Mouse (Mus musculus) MEL (cell line): ENCODE measurements around the gene Ppip5k1. TPM values are rescaled to one million over a fixed set of nuclear protein-coding genes. Genes with fewer than 3 reads are reported as not detected.

ENCODE experiments used
- DNase-seq: peaks from one replicate; pipeline ENCODE4 v3.0.0; 2011; ENCODE audit warnings: low read depth, low spot score
- H3K27ac ChIP-seq: 2 replicates; pipeline ENCODE4 v1.5.1; 2012; ENCODE audit warnings: low read depth, mild to moderate bottlenecking, control low read depth, low read length, moderate library complexity; ENCODE audit not compliant: control insufficient read depth
- H3K27me3 ChIP-seq, 2 experiments: fragments of 150-350 bp in 1 of 2; sonication (generic) in 1 of 2; 2 replicates each; pipeline ENCODE4 v1.6.1; 2012; ENCODE audit warnings: low read length in 2 of 2, mild to moderate bottlenecking in 2 of 2, improper control_type of control experiment in 1 of 2, moderate library complexity in 1 of 2; ENCODE audit not compliant: insufficient read depth in 2 of 2, control insufficient read depth in 1 of 2
- H3K36me3 ChIP-seq, 2 experiments: 2 replicates each; pipeline ENCODE4 v1.6.1; 2012 to 2014; ENCODE audit warnings: low read length in 2 of 2, improper control_type of control experiment in 1 of 2, inconsistent platforms in 1 of 2, mild to moderate bottlenecking in 1 of 2; ENCODE audit not compliant: insufficient read depth in 2 of 2, control insufficient read depth in 1 of 2
- H3K4me1 ChIP-seq, 2 experiments: fragments of 150-350 bp in 1 of 2; sonication (generic) in 1 of 2; 2 replicates each; pipeline ENCODE4 v1.6.1; 2012; ENCODE audit warnings: low read length in 2 of 2, improper control_type of control experiment in 1 of 2, mild to moderate bottlenecking in 1 of 2; ENCODE audit not compliant: insufficient read depth in 2 of 2, control insufficient read depth in 1 of 2
- H3K4me3 ChIP-seq, 2 experiments: fragments of 150-350 bp in 1 of 2; sonication (generic) in 1 of 2; 2 replicates each; pipeline ENCODE4 v1.5.1; 2012; ENCODE audit warnings: low read depth in 2 of 2, low read length in 2 of 2, mild to moderate bottlenecking in 2 of 2, moderate library complexity in 2 of 2, control low read depth in 1 of 2, improper control_type of control experiment in 1 of 2; ENCODE audit not compliant: control insufficient read depth in 1 of 2, insufficient read depth in 1 of 2
- H3K79me2 ChIP-seq: 2 replicates; pipeline ENCODE4 v1.6.1; 2012; ENCODE audit warnings: mild to moderate bottlenecking, low read length, moderate library complexity; ENCODE audit not compliant: control insufficient read depth, poor library complexity, insufficient read depth
- H3K9ac ChIP-seq: 2 replicates; pipeline ENCODE4 v1.6.1; 2012; ENCODE audit warnings: low read depth, mild to moderate bottlenecking, control low read depth, low read length, moderate library complexity; ENCODE audit not compliant: control insufficient read depth, poor library complexity, severe bottlenecking
- H3K9me3 ChIP-seq: fragments of 150-350 bp; sonication (generic); replicated peaks from 2 replicates; pipeline ENCODE4 v1.6.1; 2012; ENCODE audit warnings: mild to moderate bottlenecking, low read length, improper control_type of control experiment, moderate library complexity; ENCODE audit not compliant: insufficient read depth
- CTCF ChIP-seq, 3 experiments: IDR thresholded peaks in 2 of 3; conservative IDR thresholded peaks in 1 of 3; 2 replicates each; pipeline ENCODE4 v1.5.1; 2011 to 2012; ENCODE audit warnings: low read length in 3 of 3, low read depth in 2 of 3, mild to moderate bottlenecking in 2 of 3, improper control_type of control experiment in 1 of 3, inconsistent platforms in 1 of 3, mixed read lengths in 1 of 3, moderate library complexity in 1 of 3; ENCODE audit not compliant: control insufficient read depth in 1 of 3, insufficient read depth in 1 of 3, poor library complexity in 1 of 3, severe bottlenecking in 1 of 3
- EP300 ChIP-seq, 2 experiments: IDR thresholded peaks; 2 replicates each; pipeline ENCODE4 v1.6.1; 2011; ENCODE audit warnings: improper control_type of control experiment in 2 of 2, low read length in 2 of 2, low read depth in 1 of 2, mild to moderate bottlenecking in 1 of 2
- ETS1 ChIP-seq: IDR thresholded peaks from 2 replicates; pipeline ENCODE4 v1.6.1; 2012; ENCODE audit warnings: low read depth, mild to moderate bottlenecking, inconsistent platforms, low read length, improper control_type of control experiment, moderate library complexity
- GABPA ChIP-seq: IDR thresholded peaks from 2 replicates; pipeline ENCODE4 v1.6.1; 2012; ENCODE audit warnings: low read depth, mild to moderate bottlenecking, inconsistent platforms, low read length, improper control_type of control experiment, moderate library complexity
- HCFC1 ChIP-seq: IDR thresholded peaks from 2 replicates; pipeline ENCODE4 v1.6.1; 2012; ENCODE audit warnings: low read depth, mild to moderate bottlenecking, inconsistent platforms, low read length, improper control_type of control experiment, moderate library complexity
- MAX ChIP-seq: IDR thresholded peaks from 2 replicates; pipeline ENCODE4 v1.6.1; 2011; ENCODE audit warnings: low read length, improper control_type of control experiment
- MXI1 ChIP-seq: IDR thresholded peaks from 2 replicates; pipeline ENCODE4 v1.6.1; 2011; ENCODE audit warnings: mild to moderate bottlenecking, low read depth, low read length, improper control_type of control experiment
- MYB ChIP-seq: IDR thresholded peaks from 2 replicates; pipeline ENCODE4 v1.6.1; 2011; ENCODE audit warnings: mild to moderate bottlenecking, low read depth, low read length, improper control_type of control experiment
- MYC ChIP-seq: IDR thresholded peaks from 2 replicates; pipeline ENCODE4 v1.6.1; 2011; ENCODE audit warnings: low read depth, mild to moderate bottlenecking, low read length, improper control_type of control experiment, moderate library complexity
- POLR2A ChIP-seq, 2 experiments: IDR thresholded peaks; 2 replicates each; pipeline ENCODE4 v1.6.1; 2011 to 2012; ENCODE audit warnings: low read length in 2 of 2, mild to moderate bottlenecking in 2 of 2, control low read depth in 1 of 2, improper control_type of control experiment in 1 of 2, low read depth in 1 of 2, moderate library complexity in 1 of 2; ENCODE audit not compliant: control insufficient read depth in 1 of 2, insufficient read depth in 1 of 2, poor library complexity in 1 of 2
- POLR2AphosphoS2 ChIP-seq: IDR thresholded peaks from 2 replicates; pipeline ENCODE4 v1.6.1; 2011; ENCODE audit warnings: low read length, improper control_type of control experiment
- POLR2AphosphoS5 ChIP-seq: IDR thresholded peaks from 2 replicates; pipeline ENCODE4 v1.6.1; 2012; ENCODE audit warnings: low read depth, borderline replicate concordance, mild to moderate bottlenecking, inconsistent platforms, low read length, moderate library complexity, mixed read lengths
- RCOR1 ChIP-seq: IDR thresholded peaks from 2 replicates; pipeline ENCODE4 v1.6.1; 2012; ENCODE audit warnings: low read depth, mild to moderate bottlenecking, inconsistent platforms, low read length, improper control_type of control experiment
- SIN3A ChIP-seq: IDR thresholded peaks from 2 replicates; pipeline ENCODE4 v1.6.1; 2012; ENCODE audit warnings: low read length, improper control_type of control experiment, inconsistent platforms
- SMC3 ChIP-seq: IDR thresholded peaks from 2 replicates; pipeline ENCODE4 v1.6.1; 2011; ENCODE audit warnings: low read depth, low read length, improper control_type of control experiment
- TCF12 ChIP-seq: IDR thresholded peaks from 2 replicates; pipeline ENCODE4 v1.6.1; 2014; ENCODE audit warnings: low read depth, mild to moderate bottlenecking, inconsistent platforms, low read length, improper control_type of control experiment, moderate library complexity
- ZC3H11A ChIP-seq: IDR thresholded peaks from 2 replicates; pipeline ENCODE4 v1.6.1; 2012; ENCODE audit warnings: low read depth, mild to moderate bottlenecking, inconsistent platforms, low read length, improper control_type of control experiment
- ZKSCAN1 ChIP-seq: IDR thresholded peaks from 2 replicates; pipeline ENCODE4 v1.6.1; 2012; ENCODE audit warnings: low read depth, mild to moderate bottlenecking, inconsistent platforms, low read length, improper control_type of control experiment, moderate library complexity
- ZNF384 ChIP-seq: IDR thresholded peaks from 2 replicates; pipeline ENCODE4 v1.6.1; 2012; ENCODE audit warnings: low read depth, mild to moderate bottlenecking, inconsistent platforms, low read length, improper control_type of control experiment
- polyA plus RNA-seq, 2 experiments: library from polyadenylated mRNA; stranded (reverse) in 1 of 2; unstranded in 1 of 2; fragments of >175 nt in 1 of 2; fragments of >200 nt in 1 of 2; gene quantifications; 2 replicates each; pipeline versions ENCODE4 v1.2.1 to v1.2.4; 2012; ENCODE audit warnings: low replicate concordance in 2 of 2, low read depth in 1 of 2; ENCODE audit not compliant: insufficient read length in 2 of 2, insufficient read depth in 1 of 2, missing spikeins in 1 of 2
- total RNA-seq: library from RNA; depleted of rRNA; stranded (reverse); fragments of 300-350 nt; gene quantifications from 2 replicates; pipeline ENCODE4 v1.2.3, GENCODE M21; 2012

The Ppip5k1 gene
- total and polyA plus RNA-seq, 3 experiments = 10.4 to 14.8 TPM; not detected in 1

GRCm38 (mm10) chr2:121323041-121323440 is 32.2 kb downstream of the Ppip5k1 start:
- Histone ChIP-seq H3K36me3 (no peaks in the 10 kb centered on the region), H3K4me1 (no peaks in the 10 kb centered on the region), H3K79me2 (no peaks in the 10 kb centered on the region), H3K4me3 (no peak overlapping the region), H3K9me3 (no peaks in the 10 kb centered on the region), H3K27ac (no peak overlapping the region), H3K27me3 (no peaks in the 10 kb centered on the region), H3K9ac (no peak overlapping the region)
- no peak for TF ChIP-seq MAX
- no peak for TF ChIP-seq TCF12
- TF ChIP-seq MYB = no peak
- no peak for TF ChIP-seq POLR2AphosphoS2
- DNase-seq = no peak

DNA sequence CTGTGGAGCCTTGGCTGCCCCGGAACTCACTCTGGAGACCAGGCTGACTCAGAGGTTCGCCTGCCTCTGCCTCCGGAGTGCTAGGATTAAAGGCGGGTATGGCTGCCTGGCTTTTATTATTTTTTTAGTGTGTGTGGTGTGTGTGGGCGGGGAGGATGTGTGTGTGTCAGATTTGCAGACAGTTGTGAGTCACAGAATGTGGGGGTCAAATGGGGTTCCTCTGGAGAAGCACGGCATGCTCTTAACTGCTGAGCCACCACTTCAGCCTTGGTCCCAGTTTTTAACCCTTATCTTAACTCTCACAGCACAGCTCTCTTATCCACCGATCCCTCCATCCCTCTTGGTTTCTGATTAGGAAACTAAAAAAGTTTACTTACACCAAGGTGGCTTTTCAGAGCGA is 38.9 kb downstream of the Ppip5k1 start:
- Histone ChIP-seq H3K36me3 (no peaks in the 10 kb centered on the region), H3K4me3 (no peak overlapping the region), H3K9ac (no peak overlapping the region), H3K27me3 (no peaks in the 10 kb centered on the region), H3K4me1 (no peaks in the 10 kb centered on the region), H3K27ac (no peak overlapping the region), H3K9me3 (no peaks in the 10 kb centered on the region), H3K79me2 (no peaks in the 10 kb centered on the region)
- TF ChIP-seq GABPA = no peak
- TF ChIP-seq CTCF (IDR thresholded peaks at IDR 0.05 in 2 of 3, conservative IDR thresholded peaks at IDR 0.05 in 1 of 3; ENCODE audit: control insufficient read depth in 1 of 3, insufficient read depth in 1 of 3, low read depth in 2 of 3, low read length in 3 of 3, poor library complexity in 1 of 3, severe bottlenecking in 1 of 3) = no peak
- TF ChIP-seq MXI1 = no peak
- no peak for TF ChIP-seq RCOR1
- no peak for TF ChIP-seq POLR2AphosphoS5
- TF ChIP-seq ZNF384 = no peak
- TF ChIP-seq SIN3A = no peak
- no peak for TF ChIP-seq POLR2A (IDR thresholded peaks at IDR 0.05; ENCODE audit: control insufficient read depth in 1 of 2, insufficient read depth in 1 of 2, low read depth in 1 of 2, low read length in 2 of 2, poor library complexity in 1 of 2)
- TF ChIP-seq MYC = no peak
- TF ChIP-seq MYB = no peak
- TF ChIP-seq ZC3H11A = no peak
- DNase-seq = no peak

DNA sequence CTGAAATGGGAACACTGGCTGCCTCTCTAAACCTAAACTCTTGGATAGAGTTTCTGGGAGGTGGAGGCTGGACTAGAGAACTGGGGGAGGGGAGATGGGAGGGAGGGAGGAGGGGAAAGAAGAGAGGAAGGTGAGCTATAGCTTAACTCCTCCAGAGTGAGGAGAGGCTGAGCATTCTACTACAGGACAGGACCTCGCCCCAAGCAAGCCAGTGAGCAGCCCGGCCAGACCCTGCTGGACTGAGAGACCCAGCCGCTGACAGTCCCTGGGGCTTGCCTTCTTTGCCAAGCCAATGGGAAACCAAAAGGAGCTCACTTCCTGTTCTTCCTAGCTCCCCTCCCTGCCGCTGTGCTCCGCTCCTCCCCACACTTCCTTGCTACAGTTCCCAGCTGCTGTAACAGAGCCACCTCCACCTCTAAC is 46.2 kb downstream of the Ppip5k1 start:
- Histone ChIP-seq H3K27me3 (no peaks in the 10 kb centered on the region), H3K9me3 (no peaks in the 10 kb centered on the region), H3K36me3 (no peaks in the 10 kb centered on the region), H3K9ac (no peak overlapping the region), H3K4me1 (no peaks in the 10 kb centered on the region), H3K27ac (no peak overlapping the region), H3K79me2 (no peaks in the 10 kb centered on the region), H3K4me3 (no peak overlapping the region)
- TF ChIP-seq ZC3H11A (no peak), SMC3 (no peak), ZKSCAN1 (no peak), HCFC1 (no peak), ETS1 (no peak), EP300 (IDR thresholded peaks at IDR 0.05; ENCODE audit: low read depth in 1 of 2, low read length in 2 of 2) (no peak)
- no peak for DNase-seq
